In genomic region chr1:39478057-39478895, GRCm38 (mm10) we compare ENCODE assay signal across 8 mouse cellular contexts. TPM values are rescaled to one million over a fixed set of nuclear protein-coding genes. Genes with fewer than 3 reads are reported as not detected.
DNase-seq lines count a peak whose midpoint lies in the region; ATAC-seq and TF ChIP-seq lines count a peak whose summit lies in the region.

Gene Tbc1d8, minus strand, starts transcription at chr1:39478755.

- TF ChIP-seq CTCF in liver, embryonic 14.5 days (IDR thresholded peaks at IDR 0.05; ENCODE audit: low read depth) = no peak

- H3K9ac ChIP-seq in heart, embryonic 14.5 days (ENCODE audit: low read length) = peak within 1 kb of the TSS; percentile 85
- peak within 1 kb of the TSS; percentile 76 for H3K9ac ChIP-seq in liver, embryonic 14.5 days (replicated peaks)
- peak within 1 kb of the TSS; percentile 71 for H3K9ac ChIP-seq in neural tube, embryonic 11.5 days (ENCODE audit: low read length)
- peak within 1 kb of the TSS; percentile 82 for H3K9ac ChIP-seq in stomach, embryonic 16.5 days (ENCODE audit: low read length)

- WGBS in forebrain, embryonic 10.5 days = under 1% methylated on average over 82 of the region's 90 CpGs
- under 1% methylated on average over 80 of the region's 90 CpGs for WGBS in heart, embryonic 14.5 days
- under 1% methylated on average over 87 of the region's 90 CpGs for WGBS in liver, embryonic 14.5 days (ENCODE audit: insufficient replicate concordance)
- under 1% methylated on average over 86 of the region's 90 CpGs for WGBS in neural tube, embryonic 11.5 days
- under 1% methylated on average over 85 of the region's 90 CpGs for WGBS in stomach, embryonic 16.5 days

- peaks cover 38% of the 10 kb centered on the region for H3K4me1 ChIP-seq in forebrain, embryonic 10.5 days
- peaks cover 8 to 12% of the 10 kb centered on the region in 2 experiments for H3K4me1 ChIP-seq in heart, embryonic 14.5 days (ENCODE audit: control insufficient read depth in 2 of 2, insufficient read depth in 2 of 2, low read length in 2 of 2)
- H3K4me1 ChIP-seq in liver, embryonic 14.5 days (replicated peaks; ENCODE audit: control insufficient read depth in 2 of 2, insufficient read depth in 2 of 2, low read length in 1 of 2) = peaks cover 18 to 36% of the 10 kb centered on the region in 2 experiments
- H3K4me1 ChIP-seq in neural tube, embryonic 11.5 days (ENCODE audit: control insufficient read depth, insufficient read depth, low read length) = peaks cover 5% of the 10 kb centered on the region; the same call in 1 of the 2 replicates
- H3K4me1 ChIP-seq in stomach, embryonic 16.5 days (ENCODE audit: control insufficient read depth, insufficient read depth, low read length) = peaks cover 13% of the 10 kb centered on the region

- peak within 1 kb of the TSS; percentile 71 for H3K4me3 ChIP-seq in forebrain, embryonic 10.5 days
- peak within 1 kb of the TSS; percentile 78 to 79 for H3K4me3 ChIP-seq in heart, embryonic 14.5 days (ENCODE audit: control insufficient read depth in 1 of 2, insufficient read depth in 1 of 2, low read depth in 1 of 2, low read length in 2 of 2)
- peak within 1 kb of the TSS; percentile 75 to 89 for H3K4me3 ChIP-seq in liver, embryonic 14.5 days (ENCODE audit: insufficient read depth in 1 of 2, low read depth in 2 of 2, low read length in 2 of 2)
- H3K4me3 ChIP-seq in neural tube, embryonic 11.5 days (ENCODE audit: low read depth, low read length) = peak within 1 kb of the TSS; percentile 52
- H3K4me3 ChIP-seq in stomach, embryonic 16.5 days (replicated peaks; ENCODE audit: low read length) = peak within 1 kb of the TSS; percentile 72

- DNase-seq in CD8-positive naive resting alpha-beta T cell, adult 2 months (ENCODE audit: low read depth in 2 of 2, low spot score in 2 of 2) = peak; percentile 27 to 39
- peak; percentile 73 for DNase-seq in c-Kit-positive CD71-negative TER-119-negative erythroid progenitor cells, embryonic 14.5 days (ENCODE audit: low read depth)
- peak; percentile 92 for DNase-seq in forebrain, embryonic 10.5 days (ENCODE audit: extremely low spot score, low spot score)
- peak; percentile 93 for DNase-seq in kidney, postnatal 14 days
- peak; percentile 58 to 69 (median 60) for DNase-seq in liver, embryonic 14.5 days (ENCODE audit: low read depth in 3 of 3, low spot score in 3 of 3)
- peak; percentile 91 for DNase-seq in neural tube, embryonic 11.5 days (ENCODE audit: low spot score)

- no peaks in the 10 kb centered on the region; the same call in 1 of the 2 replicates for H3K36me3 ChIP-seq in forebrain, embryonic 10.5 days (replicated peaks)
- no peaks in the 10 kb centered on the region for H3K36me3 ChIP-seq in heart, embryonic 14.5 days (ENCODE audit: control insufficient read depth, insufficient read depth, low read length)
- no peaks in the 10 kb centered on the region for H3K36me3 ChIP-seq in liver, embryonic 14.5 days (replicated peaks; ENCODE audit: control insufficient read depth, insufficient read depth, low read depth)
- H3K36me3 ChIP-seq in neural tube, embryonic 11.5 days (ENCODE audit: control insufficient read depth, insufficient read depth, low read length) = no peaks in the 10 kb centered on the region
- no peaks in the 10 kb centered on the region for H3K36me3 ChIP-seq in stomach, embryonic 16.5 days (ENCODE audit: control insufficient read depth, insufficient read depth, low read length)

- peak; percentile 95 for ATAC-seq in heart, embryonic 14.5 days (ENCODE audit: insufficient number of reproducible peaks, insufficient read depth, low FRiP score, low read depth)
- peak; percentile 92 for ATAC-seq in liver, embryonic 14.5 days (ENCODE audit: insufficient read depth)
- ATAC-seq in neural tube, embryonic 11.5 days (ENCODE audit: insufficient read depth, low FRiP score, low TSS enrichment) = peak; percentile 95
- peak; percentile 98 for ATAC-seq in stomach, embryonic 16.5 days (ENCODE audit: insufficient read depth, low FRiP score)

- peaks cover 33% of the 10 kb centered on the region for H3K27me3 ChIP-seq in forebrain, embryonic 10.5 days (ENCODE audit: poor library complexity, severe bottlenecking)
- H3K27me3 ChIP-seq in heart, embryonic 14.5 days (ENCODE audit: control insufficient read depth, insufficient read depth, low read length) = no peaks in the 10 kb centered on the region
- no peaks in the 10 kb centered on the region for H3K27me3 ChIP-seq in liver, embryonic 14.5 days (ENCODE audit: control insufficient read depth, insufficient read depth, low read length)
- no peaks in the 10 kb centered on the region; the same call in 1 of the 2 replicates for H3K27me3 ChIP-seq in neural tube, embryonic 11.5 days (ENCODE audit: control insufficient read depth, insufficient read depth, low read length)
- no peaks in the 10 kb centered on the region for H3K27me3 ChIP-seq in stomach, embryonic 16.5 days (ENCODE audit: control insufficient read depth, insufficient read depth, low read length)

- peaks cover 4% of the 10 kb centered on the region; the same call in 1 of the 2 replicates for H3K9me3 ChIP-seq in forebrain, embryonic 10.5 days
- H3K9me3 ChIP-seq in heart, embryonic 14.5 days (ENCODE audit: control insufficient read depth, low read length) = no peaks in the 10 kb centered on the region
- H3K9me3 ChIP-seq in liver, embryonic 14.5 days (ENCODE audit: control insufficient read depth, low read length) = no peaks in the 10 kb centered on the region
- H3K9me3 ChIP-seq in neural tube, embryonic 11.5 days (ENCODE audit: control insufficient read depth, low read length) = no peaks in the 10 kb centered on the region
- H3K9me3 ChIP-seq in stomach, embryonic 16.5 days (replicated peaks; ENCODE audit: control insufficient read depth, low read length) = no peaks in the 10 kb centered on the region

- peak within 1 kb of the TSS; percentile 97 for H3K4me2 ChIP-seq in heart, embryonic 14.5 days (ENCODE audit: low read length)
- peak within 1 kb of the TSS; percentile 99 for H3K4me2 ChIP-seq in liver, embryonic 14.5 days (ENCODE audit: low read depth)
- H3K4me2 ChIP-seq in neural tube, embryonic 11.5 days (ENCODE audit: low read depth) = peak within 1 kb of the TSS; percentile 98
- peak within 1 kb of the TSS; percentile 86 for H3K4me2 ChIP-seq in stomach, embryonic 16.5 days (ENCODE audit: low read depth, low read length)

- no peak for TF ChIP-seq EP300 in liver, embryonic 14.5 days (IDR thresholded peaks at IDR 0.05; ENCODE audit: low read depth)

- peak within 1 kb of the TSS; percentile 86 for H3K27ac ChIP-seq in forebrain, embryonic 10.5 days
- peak within 1 kb of the TSS; percentile 76 to 84 for H3K27ac ChIP-seq in heart, embryonic 14.5 days (replicated peaks in 1 of 2; ENCODE audit: control insufficient read depth in 1 of 2, insufficient read depth in 1 of 2, low read depth in 2 of 2, low read length in 2 of 2)
- no peak within 1 kb of the TSS; the same call in 1 of the 2 replicates for H3K27ac ChIP-seq in liver, embryonic 14.5 days
- H3K27ac ChIP-seq in neural tube, embryonic 11.5 days (ENCODE audit: low read depth, low read length) = peak within 1 kb of the TSS; percentile 62; the same call in 1 of the 2 replicates
- H3K27ac ChIP-seq in stomach, embryonic 16.5 days (ENCODE audit: low read length) = peak within 1 kb of the TSS; percentile 83

RNA-seq across cellular contexts. Expression of gene Tbc1d8, which starts in this region (rescaled TPM):
- 4.5 and 6.7 TPM in 2 replicates for polyA plus RNA-seq in forebrain, embryonic 10.5 days (2016; fragmentation: Nextera tagmentation; extraction: Ambion mirVana)
- polyA plus RNA-seq in heart, embryonic 14.5 days (2014; fragmentation: Nextera tagmentation; extraction: Ambion mirVana) = 13.2 and 14.7 TPM in 2 replicates
- polyA plus RNA-seq in liver, embryonic 14.5 days (2012; rRNA removed) = 2.2 and 3.1 TPM in 2 replicates
- polyA plus RNA-seq in liver, embryonic 14.5 days (2014; fragmentation: Nextera tagmentation; extraction: Ambion mirVana) = 2.5 and 2.9 TPM in 2 replicates
- 6.4 and 7.3 TPM in 2 replicates for polyA plus RNA-seq in neural tube, embryonic 11.5 days (2014; fragmentation: Nextera tagmentation; extraction: Ambion mirVana)
- 10.3 and 11.6 TPM in 2 replicates for polyA plus RNA-seq in stomach, embryonic 16.5 days (2015; fragmentation: Nextera tagmentation; extraction: Ambion mirVana)

Comparison
In these comparisons a context has a peak if more than half of its experiments do, and no peak if none do; other contexts are left out.
1. DNase-seq: peak in every context shown above with its lines; median percentile 93 in kidney, postnatal 14 days; 92 in forebrain, embryonic 10.5 days; 91 in neural tube, embryonic 11.5 days; 73 in c-Kit-positive CD71-negative TER-119-negative erythroid progenitor cells, embryonic 14.5 days; 60 in liver, embryonic 14.5 days; 33 in CD8-positive naive resting alpha-beta T cell, adult 2 months.